Mouse (Mus musculus) heart, postnatal 10 days (tissue): ENCODE results near the gene Itk. TPM values are rescaled to one million over a fixed set of nuclear protein-coding genes. Genes with fewer than 3 reads are reported as not detected.
A peak's percentile ranks its signal among the peaks of the same experiment; 100 is the strongest.
"Not testable (repeated sequence)": the region's sequence is repeated elsewhere in the genome, so short reads cannot be mapped to it uniquely, and the experiment has no call there.

Experiments
- DNase-seq, 2 experiments: peaks; one replicate each; pipeline ENCODE4 v3.0.0; 2021
- intact Hi-C: fragments of 180-260 bp; cut with DNase I; formaldehyde crosslinking; loops from one replicate; pipeline ENCODE4 v1.15.1; 2025
- total RNA-seq, 2 experiments: library from RNA; stranded (reverse); gene quantifications; 2 replicates each; pipeline ENCODE4 v1.2.3; 2021

The Itk gene
- under 1 TPM; 0.50 to 0.86 TPM for total RNA-seq

DNA sequence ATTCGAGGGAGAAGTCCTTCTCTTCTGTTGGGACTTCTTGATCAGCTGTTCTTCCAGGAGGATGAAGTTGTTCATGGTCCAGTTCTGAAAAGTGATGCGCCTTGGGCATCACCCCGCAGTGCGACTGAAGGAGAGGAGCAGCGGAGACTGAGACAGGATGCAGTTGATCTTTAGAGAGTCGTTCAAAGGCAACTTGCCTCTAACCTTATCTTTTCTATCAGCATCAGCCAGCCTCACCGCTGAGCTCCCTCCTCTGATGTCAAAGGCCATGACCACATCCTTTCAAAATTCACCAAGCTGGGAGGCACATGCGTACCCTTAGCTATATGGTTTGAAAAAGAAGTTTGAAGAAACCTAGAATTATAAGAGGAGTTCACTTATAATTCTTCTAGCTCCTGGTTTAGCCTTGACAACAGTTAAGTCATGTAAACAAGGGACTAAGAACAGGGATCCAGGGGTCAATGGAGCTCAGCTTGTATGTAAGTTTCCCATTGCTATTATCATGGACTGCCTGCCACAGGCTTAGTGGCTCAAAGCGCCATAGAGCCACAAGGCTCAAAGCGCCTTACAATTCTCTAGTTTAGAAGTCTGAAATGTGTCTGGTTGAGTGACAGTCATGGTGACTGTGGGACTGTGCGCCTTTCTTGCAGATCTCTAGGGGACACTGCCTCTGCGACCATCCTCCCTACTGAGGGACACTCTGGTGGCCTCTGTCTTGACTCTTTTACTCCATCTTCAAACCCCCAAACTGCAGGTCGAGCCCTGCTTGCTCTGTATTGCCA lies at the start of gene Itk:
TSS of gene Itk (minus strand) at position 180 of the 782 bp plus-strand sequence.
- intact Hi-C loops = no loop called here
- no peak for DNase-seq

GRCm38 (mm10) chr11:46437459-46438000 lies 48.2 kb upstream of the Itk start:
- DNase-seq = peak; percentile 25 to 47
- intact Hi-C loops = no loop called here

- intact Hi-C loops = no loop called here
- peak; percentile 96 for DNase-seq
Observed at GRCm38 (mm10) chr11:46436760-46437458, 47.6 kb upstream of the Itk start, which contains the start of gene Med7. TSS of gene Med7 (plus strand) at chr11:46436925.

DNA sequence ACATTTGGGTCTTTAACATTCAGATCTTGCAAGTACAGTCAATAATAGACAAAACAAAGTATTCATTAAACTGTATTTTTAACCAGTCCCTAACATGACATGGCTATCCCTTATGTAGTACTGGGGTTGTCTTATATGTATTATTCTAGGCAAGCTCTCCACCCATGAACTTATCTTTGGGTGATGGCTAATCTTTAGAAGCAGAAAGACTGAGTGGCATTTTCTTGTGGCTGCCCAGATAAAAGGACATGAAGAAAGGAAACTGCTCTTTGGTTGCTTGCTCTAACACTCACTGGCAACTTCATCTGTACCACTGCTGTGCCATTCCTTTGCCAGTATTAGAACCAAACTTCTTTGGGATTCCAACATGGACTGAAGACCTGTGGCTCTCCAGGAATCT lies 46.0 kb upstream of the Itk start:
- intact Hi-C loops = no loop called here
- no peak for DNase-seq

DNA sequence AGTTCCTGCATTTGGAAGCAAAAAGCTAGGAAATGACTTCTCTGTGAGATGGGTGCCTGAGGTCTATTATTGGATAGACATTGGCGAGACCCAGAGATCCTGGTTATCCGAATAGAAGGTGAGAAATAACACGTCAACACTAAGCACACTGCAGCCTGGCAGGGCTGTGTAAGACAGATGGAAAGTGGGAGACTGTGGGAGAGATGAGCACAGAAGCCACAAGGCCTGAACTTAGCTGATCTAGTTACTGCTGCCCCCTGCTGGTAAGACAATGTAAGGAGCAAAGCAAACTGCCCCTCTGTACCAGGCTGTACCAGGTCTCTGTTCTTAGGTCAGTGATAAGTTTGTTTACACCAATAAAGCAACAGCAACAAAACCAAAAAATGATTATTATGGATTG lies 41.8 kb upstream of the Itk start:
- peak; percentile 74 to 87 for DNase-seq
- intact Hi-C loops = loop anchor here (1.0 kb wide), 1 partner anchor 162 kb away; no protein-coding TSS in a partner anchor

DNA sequence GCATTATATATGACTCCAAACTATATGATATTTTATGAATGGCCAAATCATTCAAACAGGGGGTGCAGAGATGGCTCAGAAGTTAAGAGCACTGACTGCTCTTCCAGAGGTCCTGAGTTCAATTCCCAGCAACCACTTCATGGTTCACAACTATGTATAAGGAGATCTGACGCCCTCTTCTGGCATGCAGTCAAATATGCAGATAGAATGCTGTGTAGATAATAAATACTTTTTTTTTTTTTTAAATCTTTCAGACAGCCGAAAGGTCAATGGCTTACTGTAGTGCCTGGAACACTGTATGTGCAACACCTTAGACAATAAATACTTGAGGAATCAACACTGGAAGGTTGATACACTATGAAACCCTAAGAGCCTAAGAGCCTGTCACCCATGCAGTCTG lies 40.8 kb upstream of the Itk start:
- intact Hi-C loops = no loop called here
- DNase-seq = no peak

GRCm38 (mm10) chr11:46428131-46428530 lies 38.8 kb upstream of the Itk start:
- intact Hi-C loops, DNase-seq: not testable (repeated sequence)

GRCm38 (mm10) chr11:46421086-46421888 lies 32.0 kb upstream of the Itk start:
- intact Hi-C loops = no loop called here

GRCm38 (mm10) chr11:46418860-46419259 lies 29.5 kb upstream of the Itk start:
- DNase-seq = no peak
- intact Hi-C loops = no loop called here

More at GRCm38 (mm10) chr11:46421086-46421888, 32.0 kb upstream of the Itk start:
- DNase-seq = no peak

GRCm38 (mm10) chr11:46418438-46418837 lies 29.1 kb upstream of the Itk start:
- DNase-seq = no peak
- intact Hi-C loops = no loop called here

- intact Hi-C loops = no loop called here
- DNase-seq = no peak
Observed at GRCm38 (mm10) chr11:46410018-46410563, 20.8 kb upstream of the Itk start.

- DNase-seq = no peak
Observed at GRCm38 (mm10) chr11:46406721-46407120, 17.4 kb upstream of the Itk start.

DNA sequence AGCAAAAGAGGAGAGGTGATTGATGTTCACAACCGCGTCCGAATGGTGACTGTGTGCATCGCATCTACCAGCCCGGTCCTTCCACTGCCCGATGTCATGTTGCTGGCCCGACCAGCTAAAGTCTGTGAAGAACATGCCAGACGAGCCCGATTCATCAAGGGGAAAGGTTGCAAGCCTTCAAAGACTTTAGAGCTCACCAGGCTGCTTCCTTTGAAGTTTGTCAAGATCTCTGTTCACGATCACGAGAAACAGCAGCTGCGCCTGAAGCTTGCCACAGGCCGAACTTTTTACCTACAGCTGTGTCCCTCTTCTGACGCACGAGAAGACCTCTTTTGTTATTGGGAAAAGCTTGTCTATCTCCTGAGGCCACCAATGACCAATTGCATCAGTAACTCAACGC lies 15.7 kb upstream of the Itk start:
- intact Hi-C loops = no loop called here
- no peak for DNase-seq

More at GRCm38 (mm10) chr11:46406721-46407120, 17.4 kb upstream of the Itk start:
- intact Hi-C loops = no loop called here

DNA sequence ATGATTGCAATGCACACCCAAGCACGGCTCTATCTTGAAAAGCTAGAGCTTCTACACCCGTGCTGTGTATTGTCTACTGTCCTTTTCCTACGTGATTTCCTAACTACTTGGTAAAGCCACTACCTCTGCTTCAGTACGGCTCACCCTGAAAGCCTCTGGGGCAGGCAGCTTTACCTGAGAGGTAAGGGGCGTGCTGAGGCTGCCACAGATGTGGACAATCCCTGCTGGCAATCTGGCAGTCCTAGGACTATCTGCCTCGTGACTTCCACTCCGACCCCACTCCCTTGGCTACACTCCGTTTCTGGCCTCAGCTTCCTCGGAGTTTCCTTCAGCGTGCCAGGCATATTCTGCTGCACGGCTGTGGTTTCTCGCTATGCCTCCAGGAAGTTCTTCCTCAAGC lies 12.2 kb upstream of the Itk start:
- intact Hi-C loops = no loop called here

GRCm38 (mm10) chr11:46398933-46399383 lies 9.6 kb upstream of the Itk start:
- intact Hi-C loops = no loop called here
- no peak for DNase-seq

More for the DNA sequence above, 12.2 kb upstream of the Itk start:
- no peak for DNase-seq

DNA sequence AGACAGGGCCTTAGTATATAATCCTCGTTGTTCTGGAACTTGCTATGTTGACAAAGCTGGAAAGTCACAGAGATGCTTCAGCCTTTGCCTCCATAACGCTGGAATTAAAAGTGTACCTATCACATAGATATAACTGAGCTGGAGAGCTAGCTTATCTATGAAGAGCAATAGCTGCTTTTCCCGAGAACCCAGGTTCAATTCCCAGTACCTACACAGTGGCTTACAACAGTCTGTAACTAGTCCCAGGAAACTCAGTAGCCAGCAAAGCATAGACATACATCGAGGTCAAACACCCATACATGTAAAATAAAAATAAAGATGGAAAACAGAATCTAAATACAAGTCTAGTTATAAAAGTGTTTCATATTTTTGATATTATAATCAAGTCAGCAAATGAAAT lies 9.2 kb upstream of the Itk start:
- intact Hi-C loops = no loop called here
- no peak for DNase-seq

DNA sequence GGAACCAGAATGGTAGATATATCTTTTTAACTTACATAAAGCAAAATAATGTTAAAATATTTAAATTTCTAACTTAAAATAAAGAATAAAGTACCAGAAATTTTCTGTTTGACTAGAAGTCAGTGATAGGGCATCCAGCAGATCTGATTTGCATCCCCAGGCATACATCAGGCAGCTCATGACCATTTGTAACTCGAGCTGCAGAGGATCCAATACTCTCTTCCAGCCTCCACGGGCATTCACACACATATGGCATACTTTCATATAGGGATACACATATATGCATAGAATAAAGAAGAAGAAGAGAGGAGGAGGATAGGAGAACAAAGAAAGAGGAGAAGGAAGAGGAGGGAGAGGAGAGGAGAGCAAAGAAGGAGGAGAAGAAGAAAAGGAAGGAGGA lies 8.6 kb upstream of the Itk start:
- intact Hi-C loops = no loop called here
- no peak for DNase-seq

- intact Hi-C loops = no loop called here
Observed at GRCm38 (mm10) chr11:46396860-46397179, 7.5 kb upstream of the Itk start.

DNA sequence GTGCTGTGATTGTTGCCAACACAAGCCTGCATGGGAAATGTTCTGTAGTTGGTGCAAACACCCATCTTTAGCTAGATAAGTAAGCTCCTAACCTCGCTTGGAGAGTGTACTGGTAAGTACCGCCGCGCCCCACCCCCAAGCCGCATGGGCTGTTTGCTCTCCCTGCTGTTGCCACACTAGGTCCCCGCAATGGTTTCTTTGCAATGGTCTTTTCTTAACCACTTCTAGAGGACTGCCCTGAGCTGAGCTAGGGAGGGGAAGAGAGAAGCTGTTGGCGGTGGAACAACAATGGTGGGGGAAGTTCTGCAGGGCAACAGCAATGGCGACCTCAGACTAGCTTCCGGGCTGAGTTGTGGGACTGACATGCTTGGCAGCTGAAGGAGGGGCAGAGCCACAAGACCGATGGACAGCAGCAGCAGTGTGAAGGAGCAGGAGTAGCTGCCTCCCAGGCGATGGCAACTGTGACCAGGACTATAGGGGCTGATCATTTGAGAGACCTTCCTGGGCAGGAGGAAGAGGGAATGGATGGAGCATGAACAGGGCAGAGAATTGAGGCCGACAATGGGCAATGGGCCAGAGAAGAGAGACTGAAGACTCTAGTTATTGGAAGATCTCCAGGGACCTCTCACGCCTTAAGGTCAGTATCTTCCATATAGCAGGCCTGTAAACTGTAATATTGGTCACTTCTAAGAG lies 7.0 kb upstream of the Itk start, which contains the start of gene Fam71b:
TSS of gene Fam71b (plus strand) at position 393 of the 693 bp plus-strand sequence.
- intact Hi-C loops = no loop called here
- DNase-seq = no peak

More at GRCm38 (mm10) chr11:46396860-46397179, 7.5 kb upstream of the Itk start:
- no peak for DNase-seq

DNA sequence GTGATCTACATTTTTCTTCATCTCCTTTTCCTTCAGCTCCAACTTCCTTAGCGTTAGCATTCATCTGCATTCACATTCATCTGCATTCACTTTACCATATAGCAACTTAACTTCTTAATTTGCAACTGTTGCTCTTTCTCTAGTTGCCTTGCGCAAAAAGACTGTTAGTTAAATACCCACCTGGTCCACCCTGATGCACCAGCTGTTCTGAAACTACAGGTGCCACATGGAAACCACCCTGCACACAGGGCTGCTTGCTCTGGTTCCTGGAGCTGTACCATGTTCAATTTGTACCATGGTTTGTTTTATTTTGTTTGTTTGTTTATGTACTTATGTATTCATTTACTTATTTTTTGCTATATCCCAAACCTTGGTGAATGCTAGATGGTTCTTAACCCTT lies 6.4 kb upstream of the Itk start:
- intact Hi-C loops = no loop called here
- DNase-seq = no peak
